Mouse (Mus musculus) adrenal gland, postnatal 4 days (tissue): Measurements from ENCODE around the gene Casc3. TPM values are rescaled to one million over a fixed set of nuclear protein-coding genes. Genes with fewer than 3 reads are reported as not detected.

Experiments
- DNase-seq, 2 experiments: peaks; one replicate each; pipeline ENCODE4 v3.0.0; 2021 to 2022; ENCODE audit warnings: low spot score in 2 of 2, mixed read lengths in 2 of 2
- total RNA-seq, 2 experiments: library from RNA; stranded (reverse); gene quantifications; 2 replicates each; pipeline ENCODE4 v1.2.3; 2021

Casc3 gene
- total RNA-seq, 2 experiments from 2014 or later: 45.2 to 54.8 TPM

DNA sequence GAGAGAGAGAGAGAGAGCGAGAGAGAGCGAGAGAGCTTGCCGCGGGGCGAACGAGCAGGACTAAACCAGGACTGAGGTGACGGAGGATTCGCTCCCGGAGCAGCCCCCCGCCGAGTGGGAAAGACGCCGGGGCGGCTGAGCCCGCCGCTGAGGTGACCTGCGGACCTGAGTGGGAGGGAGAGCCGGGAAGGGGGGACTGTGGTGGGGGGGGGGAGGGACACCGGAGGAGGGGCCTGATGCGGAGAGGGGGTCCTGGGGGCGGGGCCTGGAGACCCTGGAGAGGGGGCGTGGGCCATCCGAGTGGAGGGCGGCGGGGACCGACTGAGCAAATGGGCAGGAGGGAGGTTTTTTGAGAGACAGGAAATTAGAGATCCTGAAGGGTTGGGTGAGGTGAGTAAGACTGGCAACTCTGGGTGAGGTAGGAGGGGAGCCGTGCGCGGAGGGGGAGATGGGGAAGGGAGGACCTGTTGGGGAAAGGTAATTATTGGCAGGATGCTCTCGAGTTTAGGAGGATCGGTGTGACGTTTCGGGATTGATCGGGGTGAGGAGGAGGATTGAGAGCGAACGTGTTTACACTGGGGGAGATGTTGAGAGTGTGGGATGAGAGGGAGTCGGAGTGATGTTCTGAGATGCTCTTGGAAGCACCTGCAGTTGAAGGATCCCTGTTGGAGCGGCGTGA lies 59.2 kb downstream of the Casc3 start:
- peak; percentile 20 to 24 for DNase-seq

DNA sequence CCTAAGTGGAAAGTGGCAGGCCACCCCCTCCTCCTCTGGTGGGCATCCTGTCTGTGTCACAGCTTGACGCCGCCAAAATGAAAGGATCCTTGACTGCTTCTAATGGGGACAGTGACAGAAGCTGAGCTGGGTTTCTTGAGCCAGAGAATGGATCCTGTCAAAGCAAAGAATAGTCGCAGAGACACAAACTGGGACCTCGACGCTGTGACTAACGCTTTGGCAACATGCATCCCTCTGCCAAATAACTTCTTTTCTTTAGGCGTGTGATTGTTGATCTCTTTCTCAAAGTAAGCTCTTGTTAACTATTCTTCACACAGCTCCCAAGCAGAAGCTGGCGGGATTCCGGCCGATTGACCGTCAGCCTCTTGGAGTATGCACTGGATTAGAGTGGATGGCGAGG lies 62.6 kb downstream of the Casc3 start:
- no peak for DNase-seq

GRCm38 (mm10) chr11:98869906-98870305 lies 65.2 kb downstream of the Casc3 start:
- no peak for DNase-seq

DNA sequence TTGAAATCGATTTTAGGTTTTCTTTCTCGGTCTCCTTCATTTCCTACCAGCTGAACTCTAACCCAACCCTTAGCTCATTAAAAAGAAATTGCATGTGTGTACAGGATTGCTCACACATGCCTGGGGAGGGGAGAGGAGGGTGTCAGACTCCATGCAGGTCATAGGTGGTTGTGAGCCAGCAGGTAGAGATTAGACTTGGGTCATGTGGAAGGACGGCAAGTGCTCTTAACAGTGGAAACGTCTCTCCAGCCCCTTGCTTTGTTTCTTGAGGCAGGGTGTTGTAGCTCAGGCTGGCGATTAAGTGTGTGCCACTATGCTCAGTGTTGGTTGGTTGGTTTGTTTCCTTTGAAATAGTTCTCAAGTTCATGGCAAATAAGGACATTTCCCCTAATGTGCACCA lies 66.1 kb downstream of the Casc3 start:
- no peak for DNase-seq

GRCm38 (mm10) chr11:98871416-98871815 lies 66.7 kb downstream of the Casc3 start:
- DNase-seq: no peak

GRCm38 (mm10) chr11:98872040-98872439 lies 67.3 kb downstream of the Casc3 start:
- DNase-seq: no peak

GRCm38 (mm10) chr11:98873900-98874299 lies 69.2 kb downstream of the Casc3 start:
- DNase-seq: no peak

DNA sequence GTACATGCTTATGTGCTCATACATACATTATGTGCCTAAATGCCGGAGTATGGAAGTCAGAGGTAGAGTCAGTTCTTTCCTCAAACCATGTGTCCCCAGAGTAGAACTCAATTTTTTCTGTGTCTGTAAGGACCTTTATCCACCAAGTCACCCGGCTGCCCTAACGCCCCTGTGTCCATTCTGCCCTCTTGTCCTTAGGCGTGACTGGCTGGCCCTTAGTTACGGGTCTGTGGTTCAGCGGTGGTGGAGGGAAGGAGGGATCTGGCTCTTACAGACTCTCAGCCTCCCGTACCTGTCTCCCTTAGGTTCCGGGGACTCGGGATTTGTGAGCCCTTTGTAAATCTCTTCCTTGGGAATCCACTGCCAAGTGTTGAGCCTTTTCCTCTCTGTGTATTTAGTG lies 72.3 kb downstream of the Casc3 start:
- no peak for DNase-seq

Other genes starting within 250 kb of the Casc3 start
- gene Ormdl3, start 217.5 kb upstream of the Casc3 start, total RNA-seq: 10 to 100 TPM; 74.7 to 84.1 TPM
- not detected for gene Lrrc3c, start 206.6 kb upstream of the Casc3 start, total RNA-seq
- 10 to 100 TPM; 23.3 to 26.6 TPM for gene Gm12355, start 179.2 kb upstream of the Casc3 start, total RNA-seq
- gene Gsdma3, start 178.5 kb upstream of the Casc3 start, total RNA-seq: 10 to 100 TPM; 12.0 to 14.5 TPM
- under 1 TPM; 0.25 to 0.48 TPM for gene Gsdma2, start 158.1 kb upstream of the Casc3 start, total RNA-seq
- not detected for gene Gsdma, start 140.6 kb upstream of the Casc3 start, total RNA-seq
- gene Psmd3, start 122.4 kb upstream of the Casc3 start, total RNA-seq: 100 to 1,000 TPM; 137 to 147 TPM
- gene Csf3, start 103.6 kb upstream of the Casc3 start, total RNA-seq: not detected
- gene Med24, start 75.5 kb upstream of the Casc3 start, total RNA-seq: 10 to 100 TPM; 75.7 to 84.8 TPM
- 100 to 1,000 TPM; 181 to 195 TPM for gene Thra, start 64.3 kb upstream of the Casc3 start, total RNA-seq
- 100 to 1,000 TPM; 104 to 115 TPM for gene Nr1d1, start 29.6 kb upstream of the Casc3 start, total RNA-seq
- 100 to 1,000 TPM; 119 to 121 TPM for gene Msl1, start 9.4 kb upstream of the Casc3 start, total RNA-seq
- gene Rapgefl1, start 31.9 kb downstream of the Casc3 start, total RNA-seq: 1 to 10 TPM; 2.6 to 3.0 TPM
- gene Wipf2, start 58.7 kb downstream of the Casc3 start, total RNA-seq: 10 to 100 TPM; 18.4 to 19.7 TPM
- gene Cdc6, start 102.9 kb downstream of the Casc3 start, total RNA-seq: 1 to 10 TPM; 7.5 to 9.1 TPM
- gene Rara, start 122.9 kb downstream of the Casc3 start, total RNA-seq: 10 to 100 TPM; 46.4 to 50.6 TPM
- gene Gjd3, start 178.1 kb downstream of the Casc3 start, total RNA-seq: 1 to 10 TPM in 1 of 2 experiments, under 1 TPM in 1; 0.50 to 1.0 TPM
- gene Top2a, start 219.3 kb downstream of the Casc3 start, total RNA-seq: 100 to 1,000 TPM in 1 of 2 experiments, 10 to 100 TPM in 1; 97.3 to 114 TPM
- gene Igfbp4, start 236.3 kb downstream of the Casc3 start, total RNA-seq: 100 to 1,000 TPM; 223 to 254 TPM